Mouse (Mus musculus) midbrain, postnatal 0 days (tissue): Measurements from ENCODE around the gene Olfr354. TPM values are rescaled to one million over a fixed set of nuclear protein-coding genes. Genes with fewer than 3 reads are reported as not detected.
A peak's percentile ranks its signal among the peaks of the same experiment; 100 is the strongest.

Source experiments
- ATAC-seq: fragments of 200-750 bp; cut with Nextera tagmentation; 2 replicates; pipeline ENCODE4 v1.8.0; 2017; ENCODE audit warnings: moderate number of reproducible peaks, mild to moderate bottlenecking, moderate TSS enrichment, moderate library complexity; ENCODE audit not compliant: low FRiP score
- DNase-seq: peaks from one replicate; pipeline ENCODE4 v3.0.0-alpha.2; 2015; ENCODE audit warnings: low spot score
- H3K27ac ChIP-seq: fragments of 300-500 bp; sonication (generic); 2 replicates; pipeline ENCODE4 v1.5.1; 2014; ENCODE audit warnings: low read depth, mild to moderate bottlenecking, low read length, mixed read lengths
- H3K27me3 ChIP-seq: fragments of 300-500 bp; sonication (generic); 2 replicates; pipeline ENCODE4 v1.6.1; 2014; ENCODE audit warnings: low read length, control low read depth, mixed read lengths; ENCODE audit not compliant: insufficient read depth
- H3K36me3 ChIP-seq: fragments of 300-500 bp; sonication (generic); 2 replicates; pipeline ENCODE4 v1.6.1; 2014; ENCODE audit warnings: low read length, control low read depth, mixed read lengths; ENCODE audit not compliant: insufficient read depth
- H3K4me1 ChIP-seq: fragments of 300-500 bp; sonication (generic); 2 replicates; pipeline ENCODE4 v1.6.1; 2014; ENCODE audit warnings: mild to moderate bottlenecking, control low read depth, antibody characterized with exemption, low read length, mixed read lengths; ENCODE audit not compliant: insufficient read depth
- H3K4me2 ChIP-seq: fragments of 300-500 bp; sonication (generic); 2 replicates; pipeline ENCODE4 v1.6.1; 2014; ENCODE audit warnings: low read depth, mild to moderate bottlenecking, low read length, mixed read lengths; ENCODE audit not compliant: poor library complexity, severe bottlenecking
- H3K4me3 ChIP-seq: fragments of 300-500 bp; sonication (generic); 2 replicates; pipeline ENCODE4 v1.5.1; 2014; ENCODE audit warnings: low read depth, mild to moderate bottlenecking, low read length, moderate library complexity
- H3K9ac ChIP-seq: fragments of 300-500 bp; sonication (generic); replicated peaks from 2 replicates; pipeline ENCODE4 v1.6.1; 2014; ENCODE audit warnings: mild to moderate bottlenecking, low read length, moderate library complexity, mixed read lengths; ENCODE audit not compliant: poor library complexity, severe bottlenecking
- H3K9me3 ChIP-seq: fragments of 300-500 bp; sonication (generic); 2 replicates; pipeline ENCODE4 v1.6.1; 2016; ENCODE audit warnings: low read length, control low read depth
- CTCF ChIP-seq: IDR thresholded peaks from 2 replicates; pipeline ENCODE4 v1.5.1; 2016; ENCODE audit warnings: antibody characterized with exemption, mild to moderate bottlenecking
- WGBS: fragments of 180-500 bp; shearing (Covaris S2); extraction: QIAGEN DNeasy Blood & Tissue Kit; methylation state at CpG from one replicate; pipeline ENCODE4 v1.1.7; 2014; 5-methylcytosine and 5-hydroxymethylcytosine counted together
- polyA plus RNA-seq: library from polyadenylated mRNA; unstranded; fragments of >200 nt; fragmentation: Nextera tagmentation; extraction: Ambion mirVana; gene quantifications from 2 replicates; pipeline ENCODE4 v1.2.1, GENCODE M21; 2015
- total RNA-seq: library from RNA; depleted of rRNA; stranded (reverse); fragments of >200 nt; gene quantifications from 2 replicates; pipeline ENCODE4 v1.2.3, GENCODE M21; 2014; rRNA removed

The Olfr354 gene
- total RNA-seq = not detected in 2 replicates
- not detected in 2 replicates for polyA plus RNA-seq

- no peak for TF ChIP-seq CTCF
- Histone ChIP-seq H3K9ac (no peak within 1 kb of the TSS), H3K9me3 (peaks cover 20% of the 10 kb centered on the region), H3K4me1 (no peaks in the 10 kb centered on the region), H3K4me2 (no peak within 1 kb of the TSS), H3K27me3 (no peaks in the 10 kb centered on the region), H3K27ac (no peak within 1 kb of the TSS), H3K36me3 (no peaks in the 10 kb centered on the region), H3K4me3 (no peak within 1 kb of the TSS)
- DNase-seq = no peak
- no peak for ATAC-seq
These were observed at the start of gene Olfr354 for GRCm38 (mm10) chr2:36905380-36905779. Gene Olfr354, plus strand, starts transcription at chr2:36905680.

GRCm38 (mm10) chr2:36862560-36862959 lies 42.9 kb upstream of the Olfr354 start, which contains the start of gene Olfr351:
Gene Olfr351, minus strand, starts transcription at chr2:36862660.
- Histone ChIP-seq H3K9me3 (peaks cover 21% of the 10 kb centered on the region; the same call in 1 of the 2 replicates), H3K27ac (no peak within 1 kb of the TSS), H3K4me1 (no peaks in the 10 kb centered on the region), H3K4me2 (no peak within 1 kb of the TSS), H3K36me3 (no peaks in the 10 kb centered on the region), H3K27me3 (no peaks in the 10 kb centered on the region), H3K4me3 (no peak within 1 kb of the TSS), H3K9ac (no peak within 1 kb of the TSS)
- ATAC-seq (no peak), DNase-seq (no peak)
- 84% methylated on average over 1 of the region's 1 CpGs for WGBS
- TF ChIP-seq CTCF = no peak

DNA sequence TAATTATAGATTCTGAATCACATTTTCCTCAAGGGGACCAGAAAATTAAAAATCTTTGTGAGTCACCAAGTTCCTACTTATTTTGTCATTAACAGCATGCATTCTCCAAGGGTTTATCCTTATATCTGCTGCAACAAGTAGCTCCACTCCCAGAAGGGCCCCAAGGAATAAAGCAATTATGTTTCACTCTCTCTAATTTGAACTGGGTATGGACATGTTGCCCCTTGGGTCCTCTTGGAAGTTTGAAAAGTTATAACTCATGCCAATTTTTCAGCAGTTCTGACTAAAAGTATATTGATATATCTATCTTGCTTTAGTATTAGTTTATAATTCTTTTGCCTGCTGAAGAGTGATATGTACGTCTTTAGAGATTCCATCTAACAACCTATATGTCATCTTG lies 37.3 kb upstream of the Olfr354 start, which contains the start of gene Olfr352:
Olfr352 (plus strand) TSS at position 301 of the 400 bp plus-strand sequence.
- Histone ChIP-seq H3K27ac (no peak within 1 kb of the TSS), H3K36me3 (no peaks in the 10 kb centered on the region), H3K4me1 (no peaks in the 10 kb centered on the region), H3K9ac (no peak within 1 kb of the TSS), H3K4me3 (no peak within 1 kb of the TSS), H3K9me3 (peaks cover 22% of the 10 kb centered on the region; the same call in 1 of the 2 replicates), H3K27me3 (no peaks in the 10 kb centered on the region), H3K4me2 (no peak within 1 kb of the TSS)
- 84% methylated on average over 1 of the region's 1 CpGs for WGBS
- TF ChIP-seq CTCF = no peak
- ATAC-seq = no peak
- DNase-seq = peak; percentile 1

DNA sequence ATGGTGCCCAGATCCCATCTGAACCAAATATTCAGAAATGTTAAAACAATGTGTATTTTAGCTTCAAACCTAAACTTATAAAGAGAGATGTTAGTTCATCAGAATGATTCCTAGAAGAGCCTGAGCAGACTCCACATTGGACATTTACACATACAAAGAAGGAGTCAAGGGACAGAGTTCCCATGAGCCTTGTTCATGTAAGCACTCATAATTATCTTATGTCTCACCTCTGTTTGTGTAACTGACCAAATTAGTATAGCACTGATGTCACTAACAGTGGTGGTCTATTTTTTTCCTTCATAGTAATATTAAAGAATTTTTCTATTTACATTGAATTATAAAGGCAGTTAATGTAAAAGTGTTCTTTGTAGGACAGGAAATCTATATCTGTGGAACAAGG lies 12.6 kb upstream of the Olfr354 start, which contains the start of gene Olfr353:
Olfr353 (minus strand) TSS at position 101 of the 400 bp plus-strand sequence.
- no peak for DNase-seq
- Histone ChIP-seq H3K27me3 (no peaks in the 10 kb centered on the region), H3K9ac (no peak within 1 kb of the TSS), H3K4me2 (no peak within 1 kb of the TSS), H3K4me1 (no peaks in the 10 kb centered on the region), H3K4me3 (no peak within 1 kb of the TSS), H3K9me3 (0 out of 2 replicates have a peak, but pooled peaks cover 14% of the 10 kb centered on the region), H3K36me3 (no peaks in the 10 kb centered on the region), H3K27ac (no peak within 1 kb of the TSS)
- ATAC-seq = no peak
- TF ChIP-seq CTCF = no peak

DNA sequence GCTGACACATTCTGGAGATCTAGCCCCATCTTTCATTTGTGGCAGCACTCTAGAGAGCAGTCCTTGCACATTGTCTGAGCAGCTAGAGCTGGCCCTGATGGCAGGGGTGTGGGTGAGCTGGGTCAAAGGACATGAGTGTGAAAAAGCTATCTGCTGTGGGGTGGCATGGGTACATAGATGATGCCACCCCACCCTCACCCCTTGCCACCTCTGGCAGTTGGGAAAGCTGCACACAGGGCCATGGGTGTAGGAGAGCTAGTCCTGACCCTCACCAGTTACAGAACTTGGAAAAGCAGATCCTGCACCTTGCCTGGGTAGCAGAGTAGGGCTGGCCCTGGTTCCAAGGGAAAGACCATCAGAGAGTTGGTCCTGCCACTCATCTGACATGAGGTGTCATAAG lies 8.4 kb upstream of the Olfr354 start:
- DNase-seq = no peak
- Histone ChIP-seq H3K27me3 (no peaks in the 10 kb centered on the region), H3K4me1 (no peaks in the 10 kb centered on the region), H3K36me3 (no peaks in the 10 kb centered on the region), H3K9ac (no peak overlapping the region), H3K4me3 (no peak overlapping the region), H3K27ac (no peak overlapping the region), H3K9me3 (peaks cover 19% of the 10 kb centered on the region; the same call in 1 of the 2 replicates), H3K4me2 (no peak overlapping the region)
- no peak for TF ChIP-seq CTCF
- no peak for ATAC-seq

DNA sequence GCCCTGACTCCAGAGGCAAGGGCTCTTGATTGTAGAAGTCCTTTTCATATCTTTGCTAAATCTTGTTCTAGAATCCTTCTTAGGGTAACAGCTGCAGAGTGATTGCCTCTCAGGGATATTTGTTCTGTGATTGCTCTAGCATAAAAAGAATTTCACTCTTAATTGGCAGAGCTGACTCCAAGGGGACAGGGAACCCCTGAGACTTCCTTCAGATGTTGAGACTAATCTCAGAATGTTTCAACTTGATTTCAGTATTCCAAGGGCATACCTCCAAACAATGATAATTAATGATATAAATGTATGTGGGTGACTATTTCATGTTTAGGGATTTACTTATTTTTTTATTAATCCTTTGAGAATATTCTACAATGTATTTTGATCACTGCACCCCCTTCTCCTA lies 23.3 kb downstream of the Olfr354 start, which contains the start of gene Olfr355:
Olfr355 (minus strand) TSS at position 101 of the 400 bp plus-strand sequence.
- no peak for TF ChIP-seq CTCF

More for the DNA sequence above, 23.3 kb downstream of the Olfr354 start, which contains the start of gene Olfr355:
- Histone ChIP-seq H3K27ac (no peak within 1 kb of the TSS), H3K4me1 (no peaks in the 10 kb centered on the region), H3K4me2 (no peak within 1 kb of the TSS), H3K27me3 (no peaks in the 10 kb centered on the region), H3K9ac (no peak within 1 kb of the TSS), H3K4me3 (no peak within 1 kb of the TSS), H3K36me3 (no peaks in the 10 kb centered on the region), H3K9me3 (0 out of 2 replicates have a peak, but pooled peaks cover 4% of the 10 kb centered on the region)
- DNase-seq (no peak), ATAC-seq (no peak)
